Mouse (Mus musculus): ENCODE measurements around the gene Tmem59l. TPM values are rescaled to one million over a fixed set of nuclear protein-coding genes. Genes with fewer than 3 reads are reported as not detected.

The Tmem59l gene
- total and polyA plus RNA-seq, 2 experiments from 2014 or later = 115 to 150 TPM

DNA sequence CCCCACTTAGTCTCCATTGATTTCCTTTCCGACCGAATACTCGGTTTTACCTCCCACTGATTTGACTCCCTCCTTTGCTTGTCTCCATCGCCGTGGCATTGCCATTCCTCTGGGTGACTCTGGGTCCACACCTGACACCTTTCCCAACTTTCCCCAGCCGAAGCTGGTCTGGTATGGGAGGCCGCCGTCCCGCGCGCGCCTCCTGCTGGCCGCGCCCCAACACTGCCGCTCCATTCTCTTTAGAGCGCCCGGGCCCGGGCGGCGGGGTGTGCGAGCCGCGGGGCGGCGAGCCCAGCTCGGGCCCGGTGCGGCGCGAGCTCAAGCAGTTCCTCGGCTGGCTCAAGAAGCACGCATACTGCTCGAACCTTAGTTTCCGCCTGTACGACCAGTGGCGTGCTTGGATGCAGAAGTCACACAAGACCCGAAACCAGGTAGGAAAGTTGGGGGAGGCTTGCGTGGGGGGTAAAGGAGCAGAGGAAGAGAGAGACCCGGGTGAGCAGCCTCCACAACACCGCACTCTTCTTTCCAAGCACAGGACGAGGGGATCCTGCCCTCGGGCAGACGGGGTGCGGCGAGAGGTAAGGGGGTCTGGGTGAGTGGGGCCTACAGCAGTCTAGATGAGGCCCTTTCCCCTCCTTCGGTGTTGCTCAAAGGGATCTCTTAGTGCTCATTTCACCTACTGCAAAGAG, 16.0 kb upstream of the Tmem59l start:
- peaks cover 20% of the 10 kb centered on the region for H3K27me3 ChIP-seq (ENCODE audit: insufficient read depth, low read length)
- H3K9me3 ChIP-seq (ENCODE audit: low read length) = no peaks in the 10 kb centered on the region
- no peak overlapping the region for H3K4me3 ChIP-seq (ENCODE audit: low read depth, low read length)
- peaks cover 18% of the 10 kb centered on the region for H3K36me3 ChIP-seq (ENCODE audit: insufficient read depth)
- H3K4me1 ChIP-seq (ENCODE audit: insufficient read depth) = peaks cover 11% of the 10 kb centered on the region; the same call in 1 of the 2 replicates
- no peak overlapping the region for H3K9ac ChIP-seq
- H3K4me2 ChIP-seq (ENCODE audit: low read depth) = no peak overlapping the region
- no peak for ATAC-seq
- DNase-seq = peak; percentile 71
- no peak overlapping the region for H3K27ac ChIP-seq (ENCODE audit: low read depth, low read length)
- WGBS = 15% methylated on average over 46 of the region's 46 CpGs
- TF ChIP-seq CTCF (IDR thresholded peaks at IDR 0.05; ENCODE audit: low read depth) = peak; percentile 80

DNA sequence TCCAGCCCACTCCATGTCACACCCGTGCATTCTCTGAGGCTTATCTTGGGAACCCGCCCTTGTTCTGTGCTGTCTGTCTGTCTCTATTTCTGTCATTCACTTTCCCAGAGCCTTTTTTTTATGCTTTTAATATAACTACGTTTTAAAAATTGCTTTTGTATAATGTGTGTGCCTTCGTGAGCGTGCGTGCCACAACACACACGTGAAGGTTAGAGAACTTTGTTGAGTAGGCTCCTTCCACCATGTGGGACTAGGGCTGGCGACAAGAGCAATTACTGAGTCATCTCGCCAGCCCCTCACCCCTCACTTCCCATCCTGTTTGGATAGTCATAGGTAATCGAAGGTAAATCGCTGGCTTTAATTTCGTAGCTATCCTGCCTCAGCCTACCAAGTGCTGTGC, 15.4 kb upstream of the Tmem59l start:
- Histone ChIP-seq H3K9me3 (ENCODE audit: low read length) (no peaks in the 10 kb centered on the region), H3K4me1 (ENCODE audit: insufficient read depth) (peaks cover 11% of the 10 kb centered on the region; the same call in 1 of the 2 replicates), H3K36me3 (ENCODE audit: insufficient read depth) (peaks cover 13% of the 10 kb centered on the region), H3K9ac (no peak overlapping the region), H3K27me3 (ENCODE audit: insufficient read depth, low read length) (peaks cover 26% of the 10 kb centered on the region), H3K4me2 (ENCODE audit: low read depth) (no peak overlapping the region), H3K4me3 (ENCODE audit: low read depth, low read length) (no peak overlapping the region), H3K27ac (ENCODE audit: low read depth, low read length) (no peak overlapping the region)
- ATAC-seq (no peak), DNase-seq (no peak)
- 39% methylated on average over 12 of the region's 12 CpGs for WGBS
- no peak for TF ChIP-seq CTCF (IDR thresholded peaks at IDR 0.05; ENCODE audit: low read depth)

DNA sequence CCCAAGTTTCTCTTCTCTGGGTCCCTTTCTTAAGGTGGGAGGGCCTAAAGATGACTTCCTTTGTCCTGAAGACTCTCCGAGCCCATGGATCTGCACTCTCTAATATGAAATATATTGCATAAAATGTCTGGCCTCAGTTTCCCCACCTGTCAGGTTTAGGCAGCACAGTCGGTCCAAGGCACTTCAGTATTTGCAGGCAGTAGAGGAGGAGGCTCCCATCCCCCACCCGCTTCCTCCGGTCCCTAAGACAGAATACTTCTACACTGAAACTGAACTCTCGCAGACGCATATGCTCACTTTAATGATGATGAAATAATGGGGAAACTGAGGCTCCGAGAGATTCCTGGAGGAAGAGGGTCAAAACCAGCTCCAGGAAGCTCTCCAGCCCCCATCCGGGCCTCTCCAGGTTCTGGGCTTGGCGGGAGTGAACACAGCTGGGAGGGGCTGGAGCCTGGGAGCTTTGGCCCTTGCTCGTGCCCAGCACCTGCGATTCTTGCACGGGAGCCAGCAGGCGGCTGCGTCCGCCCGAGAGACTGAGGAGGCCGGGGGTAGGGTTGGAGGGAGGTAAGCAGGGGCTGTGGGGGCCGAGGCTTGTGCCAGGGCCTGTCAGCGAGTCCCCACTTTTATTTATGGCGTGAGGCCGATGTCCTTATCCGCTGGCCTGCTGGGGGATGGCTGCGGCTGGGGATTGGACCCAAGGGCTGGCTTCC, 14.8 kb upstream of the Tmem59l start:
- 11% methylated on average over 23 of the region's 23 CpGs for WGBS
- H3K9ac ChIP-seq = no peak overlapping the region
- peaks cover 28% of the 10 kb centered on the region for H3K27me3 ChIP-seq (ENCODE audit: insufficient read depth, low read length)

DNA sequence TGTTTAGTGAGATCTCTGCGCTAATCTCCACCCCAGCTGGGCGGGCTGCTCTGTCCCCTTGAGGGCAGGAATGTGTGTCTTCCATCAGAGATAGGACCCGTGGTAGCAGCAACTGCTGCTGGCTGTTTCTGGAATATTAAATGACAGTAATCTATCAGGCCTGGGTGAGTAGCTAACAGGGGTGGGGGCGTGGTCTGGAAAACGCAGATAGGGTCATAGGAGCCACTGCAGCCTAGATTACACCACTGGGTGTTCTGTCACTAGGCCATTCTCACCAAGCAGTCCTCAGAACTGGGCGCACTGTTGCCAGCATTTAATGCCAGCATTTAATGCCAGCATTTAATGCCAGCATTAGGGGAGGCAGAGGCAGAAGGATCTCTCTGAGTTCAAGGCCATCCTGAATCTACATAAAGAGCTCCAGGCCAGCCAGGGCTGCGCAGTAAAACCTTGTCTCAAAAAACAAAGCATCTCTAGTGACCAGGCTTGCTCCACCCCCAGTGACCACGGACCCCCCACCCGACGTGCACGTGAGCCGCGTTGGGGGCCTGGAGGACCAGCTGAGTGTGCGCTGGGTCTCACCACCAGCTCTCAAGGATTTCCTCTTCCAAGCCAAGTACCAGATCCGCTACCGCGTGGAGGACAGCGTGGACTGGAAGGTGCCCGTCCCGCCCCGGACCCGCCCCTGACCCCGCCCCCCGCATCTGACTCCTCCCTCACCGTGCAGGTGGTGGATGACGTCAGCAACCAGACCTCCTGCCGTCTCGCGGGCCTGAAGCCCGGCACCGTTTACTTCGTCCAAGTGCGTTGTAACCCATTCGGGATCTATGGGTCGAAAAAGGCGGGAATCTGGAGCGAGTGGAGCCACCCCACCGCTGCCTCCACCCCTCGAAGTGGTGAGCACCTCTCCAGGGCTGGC, 13.5 kb upstream of the Tmem59l start:
- H3K27ac ChIP-seq (ENCODE audit: low read depth, low read length) = no peak overlapping the region
- H3K27me3 ChIP-seq (ENCODE audit: insufficient read depth, low read length) = peaks cover 42% of the 10 kb centered on the region
- H3K9ac ChIP-seq = no peak overlapping the region
- peaks cover 9% of the 10 kb centered on the region; the same call in 1 of the 2 replicates for H3K4me1 ChIP-seq (ENCODE audit: insufficient read depth)
- ATAC-seq (no peak), DNase-seq (no peak)
- H3K4me3 ChIP-seq (ENCODE audit: low read depth, low read length) = no peak overlapping the region
- peaks cover 7% of the 10 kb centered on the region; the same call in 1 of the 2 replicates for H3K36me3 ChIP-seq (ENCODE audit: insufficient read depth)
- TF ChIP-seq CTCF (IDR thresholded peaks at IDR 0.05; ENCODE audit: low read depth) = no peak
- no peaks in the 10 kb centered on the region for H3K9me3 ChIP-seq (ENCODE audit: low read length)
- WGBS = 9% methylated on average over 39 of the region's 39 CpGs
- 0 out of 2 replicates have a peak overlapping the region, but pooled peaks have one; percentile 6 for H3K4me2 ChIP-seq (ENCODE audit: low read depth)

More for the DNA sequence above, 14.8 kb upstream of the Tmem59l start:
- Histone ChIP-seq H3K4me1 (ENCODE audit: insufficient read depth) (peaks cover 11% of the 10 kb centered on the region; the same call in 1 of the 2 replicates), H3K4me3 (ENCODE audit: low read depth, low read length) (no peak overlapping the region), H3K27ac (ENCODE audit: low read depth, low read length) (no peak overlapping the region), H3K4me2 (ENCODE audit: low read depth) (no peak overlapping the region), H3K36me3 (ENCODE audit: insufficient read depth) (peaks cover 7% of the 10 kb centered on the region; the same call in 1 of the 2 replicates), H3K9me3 (ENCODE audit: low read length) (no peaks in the 10 kb centered on the region)
- DNase-seq (no peak), ATAC-seq (no peak)
- no peak for TF ChIP-seq CTCF (IDR thresholded peaks at IDR 0.05; ENCODE audit: low read depth)

DNA sequence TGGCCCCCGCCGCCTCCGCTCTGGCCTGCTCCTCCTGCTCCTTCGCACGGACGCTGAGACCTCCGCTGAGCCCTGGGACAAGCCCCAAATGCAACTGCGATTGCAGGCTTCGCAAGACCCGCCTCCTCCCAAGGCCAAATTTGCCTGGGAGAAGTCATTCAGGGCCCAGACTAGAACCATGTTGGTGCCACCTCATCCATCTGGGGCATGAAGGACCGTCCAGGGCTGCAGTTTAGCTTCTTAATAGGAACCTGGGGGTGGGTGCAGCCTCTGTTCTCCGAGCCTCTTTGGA, 8.6 kb upstream of the Tmem59l start:
- H3K27ac ChIP-seq (ENCODE audit: low read depth, low read length) = no peak overlapping the region
- H3K4me2 ChIP-seq (ENCODE audit: low read depth) = peak overlapping the region; percentile 62
- H3K4me1 ChIP-seq (ENCODE audit: insufficient read depth) = peaks cover 7% of the 10 kb centered on the region
- H3K27me3 ChIP-seq (ENCODE audit: insufficient read depth, low read length) = peaks cover 75% of the 10 kb centered on the region
- no peak for DNase-seq
- no peak; the same call in 1 of the 2 replicates for ATAC-seq
- H3K36me3 ChIP-seq (ENCODE audit: insufficient read depth) = no peaks in the 10 kb centered on the region
- no peak overlapping the region for H3K9ac ChIP-seq
- TF ChIP-seq CTCF (IDR thresholded peaks at IDR 0.05; ENCODE audit: low read depth) = no peak
- 8% methylated on average over 12 of the region's 12 CpGs for WGBS
- no peak overlapping the region for H3K4me3 ChIP-seq (ENCODE audit: low read depth, low read length)
- H3K9me3 ChIP-seq (ENCODE audit: low read length) = no peaks in the 10 kb centered on the region

DNA sequence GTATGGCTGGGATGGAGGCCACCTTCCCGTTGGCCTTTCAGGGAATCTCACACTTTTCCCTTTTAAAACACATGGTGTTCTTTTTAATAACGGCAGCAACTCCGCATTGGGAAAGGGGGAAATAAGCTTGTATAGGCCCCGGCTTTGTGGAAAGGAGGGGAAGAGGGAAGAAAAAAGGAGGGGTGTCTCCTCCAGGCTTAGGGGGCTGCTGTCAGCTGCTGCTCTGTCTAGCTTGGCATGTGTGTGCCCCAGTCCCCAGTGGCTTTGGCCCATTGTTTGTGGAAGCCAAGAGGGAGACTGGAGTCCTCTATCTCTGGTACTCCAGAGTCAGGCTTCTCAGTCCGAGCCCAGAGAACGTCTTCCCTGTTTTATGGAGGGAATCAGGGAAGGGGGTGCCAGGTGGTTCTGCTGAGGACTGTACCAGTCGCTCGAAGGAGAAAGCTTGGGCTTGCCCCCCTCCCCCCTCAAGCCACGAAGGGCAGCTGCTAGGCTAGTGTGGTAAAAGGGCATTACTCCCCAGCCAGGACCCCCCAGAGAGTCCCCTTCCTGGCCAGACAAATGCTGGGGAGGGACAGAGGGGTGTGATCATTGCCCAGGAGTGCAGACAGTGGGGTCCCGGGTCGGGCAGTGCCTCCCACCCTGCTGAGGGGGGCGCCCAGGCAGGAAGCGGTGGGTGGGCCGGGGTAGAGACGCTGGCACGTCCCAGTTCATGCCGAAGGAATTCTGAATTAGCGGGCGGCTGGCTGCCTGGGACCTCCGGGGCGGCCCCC, 8.0 kb upstream of the Tmem59l start:
- DNase-seq (no peak), ATAC-seq (peak; percentile 18)
- no peak for TF ChIP-seq CTCF (IDR thresholded peaks at IDR 0.05; ENCODE audit: low read depth)
- Histone ChIP-seq H3K4me1 (ENCODE audit: insufficient read depth) (peaks cover 7% of the 10 kb centered on the region), H3K36me3 (ENCODE audit: insufficient read depth) (no peaks in the 10 kb centered on the region), H3K4me2 (ENCODE audit: low read depth) (peak overlapping the region; percentile 62), H3K9ac (no peak overlapping the region), H3K4me3 (ENCODE audit: low read depth, low read length) (peak overlapping the region; percentile 47), H3K9me3 (ENCODE audit: low read length) (no peaks in the 10 kb centered on the region), H3K27ac (ENCODE audit: low read depth, low read length) (no peak overlapping the region), H3K27me3 (ENCODE audit: insufficient read depth, low read length) (peaks cover 81% of the 10 kb centered on the region)
- WGBS = 2% methylated on average over 18 of the region's 21 CpGs

Data from forebrain, postnatal 0 days (tissue).